Mouse (Mus musculus) kidney, adult 9 months (tissue): Measurements from ENCODE around the gene 4930415L06Rik.

Source experiments
- DNase-seq: peaks from one replicate; pipeline ENCODE4 v3.0.0; 2022

4930415L06Rik gene

DNA sequence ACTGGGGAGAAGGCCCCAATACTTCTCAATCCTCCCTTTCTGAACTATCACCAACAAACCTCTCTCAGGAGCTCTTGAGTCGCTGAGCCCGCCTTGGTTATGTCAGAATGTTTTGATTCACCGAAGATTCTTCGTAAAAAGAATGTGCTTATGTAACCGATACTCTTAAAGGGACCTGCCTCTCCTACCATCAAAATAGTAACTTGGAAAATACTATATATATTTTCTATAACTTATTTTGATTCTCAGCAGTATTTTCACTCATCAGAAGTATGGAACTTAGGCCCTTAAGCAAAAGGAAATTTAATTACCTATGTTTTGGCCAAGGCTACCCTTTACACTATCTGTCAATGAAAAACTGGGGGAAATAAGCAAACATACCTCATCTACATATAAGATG lies at the start of gene 4930415L06Rik:
4930415L06Rik (minus strand) TSS at position 101 of the 400 bp plus-strand sequence.
- DNase-seq, result no peak

GRCm38 (mm10) chrX:89978621-89979020 lies 46.0 kb upstream of the 4930415L06Rik start:
- no peak for DNase-seq

- no peak for DNase-seq
Measured at GRCm38 (mm10) chrX:89904871-89905270, 27.8 kb downstream of the 4930415L06Rik start.
